Mouse (Mus musculus): ENCODE measurements around the gene Casq2.

Gene Casq2

DNA sequence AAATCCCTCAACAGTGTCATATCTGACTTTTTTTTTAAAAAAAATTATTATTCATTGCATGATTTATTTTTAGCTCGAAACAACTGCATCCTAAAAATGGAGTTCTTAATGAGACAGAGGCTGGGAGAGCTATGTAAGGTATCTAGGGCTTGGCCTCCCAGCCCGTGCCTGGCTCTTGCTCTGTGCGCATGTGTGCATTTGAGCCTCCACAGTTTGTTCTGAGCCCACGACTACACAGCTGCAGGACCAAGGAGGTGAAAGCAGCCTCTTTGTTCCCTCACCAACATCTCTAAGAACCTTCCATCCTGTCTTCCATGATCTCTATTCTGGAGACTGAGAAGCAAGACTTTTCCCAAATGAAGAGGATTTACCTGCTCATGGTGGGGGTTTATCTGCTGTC, at the start of gene Casq2:
Gene Casq2, plus strand, starts transcription at position 133 of the 400 bp plus-strand sequence.
- DNase-seq (ENCODE audit: low read depth, low spot score), result no peak

DNA sequence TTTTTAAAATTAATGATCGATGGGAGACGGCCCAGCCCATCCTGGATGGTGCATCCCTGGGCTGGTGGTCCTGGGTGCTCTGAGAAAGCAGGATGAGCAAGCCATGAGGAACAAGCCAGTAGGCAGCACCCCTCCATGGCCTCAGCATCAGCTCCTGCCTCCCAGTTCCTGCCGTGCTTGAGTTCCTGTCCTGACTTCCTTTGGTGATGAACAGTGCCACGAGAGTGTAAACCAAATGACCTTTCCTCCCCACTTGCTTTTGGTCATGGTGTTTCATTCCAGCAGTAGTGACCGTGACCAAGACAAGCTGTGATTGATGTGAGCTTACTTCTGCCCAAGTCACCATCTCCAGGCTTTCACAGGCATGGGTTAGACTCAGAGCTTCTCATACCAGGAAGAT, 48.4 kb upstream of the Casq2 start:
- DNase-seq (ENCODE audit: low read depth, low spot score), result no peak

DNA sequence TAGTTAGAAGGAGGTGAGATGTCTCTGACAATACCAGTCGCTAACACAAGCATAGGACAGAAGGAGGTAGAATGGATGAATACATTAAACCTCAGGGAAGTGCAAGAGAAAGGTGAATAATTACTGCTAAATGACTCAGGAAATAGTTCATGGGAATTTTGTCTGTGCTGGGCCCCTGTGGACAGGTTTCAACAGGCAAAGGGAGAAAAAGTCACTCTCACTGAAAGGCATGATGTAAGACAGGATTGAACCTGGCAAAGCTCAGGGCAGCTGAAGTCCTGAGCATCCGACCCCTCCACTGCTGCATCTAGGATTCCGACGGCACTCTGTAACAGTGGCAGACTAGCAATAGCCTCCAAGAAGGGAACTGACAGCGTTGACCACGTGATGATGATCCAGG, 47.6 kb upstream of the Casq2 start:
- no peak for DNase-seq (ENCODE audit: low read depth, low spot score)

DNA sequence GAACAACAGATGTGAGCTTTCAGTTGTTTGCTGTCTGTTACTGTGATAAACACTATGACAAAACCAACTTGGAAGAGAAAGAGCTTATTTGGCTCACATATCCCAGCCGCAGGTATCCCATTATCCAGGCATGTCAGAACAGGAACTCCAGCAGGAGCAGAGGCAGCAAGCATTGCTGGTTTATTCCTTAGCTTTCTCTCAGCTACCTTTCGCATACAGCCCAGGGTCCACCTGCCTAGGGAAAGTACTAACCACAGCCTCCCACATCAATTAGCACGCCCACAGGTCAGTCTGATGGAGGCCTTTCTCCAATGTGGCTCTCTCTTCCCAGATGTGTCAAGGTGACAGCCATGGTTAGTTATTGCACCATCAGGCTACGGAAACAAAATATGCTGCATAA, 44.6 kb upstream of the Casq2 start:
- no peak for DNase-seq (ENCODE audit: low read depth, low spot score)

DNA sequence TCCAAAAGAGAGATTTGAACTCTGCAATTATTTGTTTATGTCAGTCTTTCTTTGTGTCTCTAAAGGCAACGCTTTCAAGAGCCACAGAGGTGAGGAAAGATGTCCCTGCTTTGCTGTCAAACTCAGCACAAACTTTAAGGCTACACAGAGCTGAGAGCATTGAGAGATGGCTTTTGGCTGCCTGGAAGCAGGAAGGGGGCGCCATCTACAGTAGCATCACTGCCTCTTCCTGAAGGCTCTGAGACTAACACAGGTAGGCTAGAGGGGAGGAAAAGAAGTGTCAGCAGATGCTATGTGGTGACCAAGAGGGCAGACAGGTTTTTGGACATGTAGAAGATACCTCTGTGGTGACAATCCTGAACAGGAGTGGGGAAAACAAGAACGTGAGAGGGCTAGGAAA, 41.1 kb upstream of the Casq2 start:
- no peak for DNase-seq (ENCODE audit: low read depth, low spot score)

DNA sequence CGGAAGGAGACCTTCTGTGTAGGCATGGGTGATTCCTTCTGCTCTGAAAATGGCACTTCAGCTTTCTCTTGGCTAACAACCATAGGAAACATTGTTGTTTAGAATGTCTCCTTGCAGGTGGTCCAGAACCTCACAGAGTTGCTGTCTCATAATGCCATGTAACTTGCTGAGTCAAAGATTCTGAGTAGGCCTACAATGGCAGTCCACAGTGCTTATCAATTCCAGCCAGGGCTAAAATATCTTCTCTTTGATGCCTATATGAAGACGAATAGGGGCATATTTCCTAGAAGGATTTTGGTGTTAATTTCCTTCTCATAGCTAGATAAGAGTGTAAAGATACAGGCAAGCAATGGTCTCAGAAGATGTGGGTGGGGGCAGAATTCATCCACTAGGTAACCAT, 38.7 kb upstream of the Casq2 start:
- DNase-seq (ENCODE audit: low read depth, low spot score), result no peak

DNA sequence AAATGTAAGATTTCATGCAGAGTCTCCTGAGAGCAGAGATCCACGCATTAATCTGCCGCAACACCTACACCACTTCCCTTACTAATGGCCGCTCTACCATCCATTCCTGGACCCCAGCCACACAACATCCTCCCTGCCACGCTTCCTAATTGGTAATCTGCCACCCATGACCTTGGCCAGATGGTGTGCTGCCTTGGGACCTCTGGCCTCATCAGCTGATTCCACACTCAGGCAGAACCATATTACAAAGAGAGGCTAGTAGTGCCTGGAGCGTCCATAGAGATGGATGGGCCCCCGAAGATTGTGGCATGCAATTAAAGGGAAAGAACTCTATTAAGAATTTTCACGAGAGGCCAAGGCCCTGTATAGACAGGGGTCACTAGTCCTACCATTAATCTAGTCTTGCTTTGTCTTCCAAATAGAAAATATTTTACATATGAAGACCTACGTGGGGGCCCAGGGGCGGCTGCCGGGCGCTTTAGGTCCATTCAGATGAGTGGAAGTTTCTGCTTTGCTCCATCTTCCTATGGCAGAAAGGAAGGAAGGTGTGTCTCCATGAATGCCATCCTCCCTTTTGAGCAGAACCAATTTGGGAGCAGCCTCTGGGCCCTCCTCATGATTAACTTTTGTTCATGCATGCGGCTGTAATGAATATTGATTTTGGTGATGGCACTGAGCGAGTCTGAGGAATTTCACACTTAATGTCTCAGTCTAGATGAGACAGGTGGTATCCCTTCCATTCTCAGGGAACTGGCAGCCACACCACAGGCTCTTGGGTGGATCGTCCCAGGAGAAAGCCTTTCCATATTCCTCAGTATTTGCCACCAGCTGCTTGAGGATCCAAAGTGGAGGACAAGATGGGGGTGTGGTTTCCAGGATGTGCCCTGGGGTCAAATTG, 36.8 kb upstream of the Casq2 start:
- no peak for DNase-seq (ENCODE audit: low read depth, low spot score)

DNA sequence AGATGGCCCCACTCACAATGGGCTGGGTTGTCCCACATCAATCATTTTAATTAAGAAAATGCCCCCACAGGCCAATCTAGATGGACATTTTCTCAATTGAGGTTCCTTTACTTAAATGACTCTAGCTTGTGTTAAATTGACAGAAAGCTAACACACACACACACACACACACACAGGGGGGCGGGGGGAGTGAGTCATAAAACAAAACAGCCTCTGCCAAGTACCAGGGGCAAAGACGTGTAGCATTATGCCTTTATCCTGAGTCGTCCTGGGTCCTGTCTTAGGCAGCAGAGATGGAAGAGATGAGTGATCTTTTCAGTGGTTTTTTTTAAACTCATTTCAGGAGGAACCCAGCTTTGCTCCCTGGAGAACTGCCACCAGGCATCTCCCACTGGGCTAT, 34.2 kb upstream of the Casq2 start:
- DNase-seq (ENCODE audit: low read depth, low spot score), result no peak

DNA sequence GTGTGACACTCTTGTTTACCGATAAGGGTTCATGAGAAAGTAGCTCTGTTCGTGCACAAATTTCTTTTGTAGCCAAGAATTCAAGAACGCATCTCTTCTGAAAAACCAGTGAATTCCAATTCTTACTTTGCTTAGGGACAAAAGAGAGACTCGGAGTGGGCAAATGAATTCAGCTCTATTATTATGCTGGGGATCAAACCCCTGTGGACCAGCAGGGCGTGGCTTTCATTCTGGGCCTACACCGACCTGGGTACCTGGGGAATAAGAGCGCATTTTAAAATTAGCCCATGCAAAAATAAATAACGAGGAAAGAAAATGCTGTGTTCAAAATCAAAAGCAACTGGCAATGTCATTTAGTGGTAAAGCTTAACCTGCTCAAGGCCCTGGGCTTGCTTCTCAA, 32.9 kb upstream of the Casq2 start:
- no peak for DNase-seq (ENCODE audit: low read depth, low spot score)

DNA sequence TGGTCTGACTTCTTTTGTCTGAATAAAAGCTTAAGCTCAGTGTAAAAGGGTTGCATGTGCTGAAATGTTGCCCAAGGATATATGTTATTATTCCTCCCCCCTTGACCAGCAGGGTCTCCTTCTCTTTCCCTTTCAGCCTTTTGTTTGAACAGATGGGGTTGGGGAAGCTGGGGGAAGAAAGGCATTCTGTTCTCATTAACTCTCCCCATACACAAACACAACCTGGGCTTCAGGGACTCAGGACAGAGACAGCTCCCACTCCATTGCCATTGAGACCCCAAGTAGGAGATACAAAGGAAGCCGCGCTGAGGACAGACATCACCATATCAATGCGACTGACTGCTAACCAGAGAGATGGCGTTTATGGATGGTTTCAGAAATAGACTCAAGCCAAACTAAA, 30.3 kb upstream of the Casq2 start:
- no peak for DNase-seq (ENCODE audit: low read depth, low spot score)

DNA sequence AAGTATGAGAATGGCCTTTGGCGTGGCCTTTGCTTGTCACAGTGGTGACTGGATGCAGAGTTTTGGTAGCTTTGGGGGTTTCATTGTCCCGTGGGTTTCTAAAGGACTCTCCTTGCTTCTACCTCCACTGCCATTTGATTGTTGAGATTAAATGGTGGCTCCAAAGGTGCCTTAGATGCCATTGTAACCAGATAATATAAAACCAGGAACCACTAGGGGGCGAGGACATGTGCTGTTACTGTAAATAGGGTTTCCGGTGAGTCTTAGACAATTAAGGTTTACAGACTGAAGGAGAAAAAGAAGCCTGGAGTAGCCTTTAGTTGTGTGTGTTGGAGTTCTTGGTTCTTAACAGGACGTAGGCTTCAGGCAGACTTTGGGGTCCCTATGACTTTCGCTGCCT, 26.1 kb upstream of the Casq2 start:
- no peak for DNase-seq (ENCODE audit: low read depth, low spot score)

DNA sequence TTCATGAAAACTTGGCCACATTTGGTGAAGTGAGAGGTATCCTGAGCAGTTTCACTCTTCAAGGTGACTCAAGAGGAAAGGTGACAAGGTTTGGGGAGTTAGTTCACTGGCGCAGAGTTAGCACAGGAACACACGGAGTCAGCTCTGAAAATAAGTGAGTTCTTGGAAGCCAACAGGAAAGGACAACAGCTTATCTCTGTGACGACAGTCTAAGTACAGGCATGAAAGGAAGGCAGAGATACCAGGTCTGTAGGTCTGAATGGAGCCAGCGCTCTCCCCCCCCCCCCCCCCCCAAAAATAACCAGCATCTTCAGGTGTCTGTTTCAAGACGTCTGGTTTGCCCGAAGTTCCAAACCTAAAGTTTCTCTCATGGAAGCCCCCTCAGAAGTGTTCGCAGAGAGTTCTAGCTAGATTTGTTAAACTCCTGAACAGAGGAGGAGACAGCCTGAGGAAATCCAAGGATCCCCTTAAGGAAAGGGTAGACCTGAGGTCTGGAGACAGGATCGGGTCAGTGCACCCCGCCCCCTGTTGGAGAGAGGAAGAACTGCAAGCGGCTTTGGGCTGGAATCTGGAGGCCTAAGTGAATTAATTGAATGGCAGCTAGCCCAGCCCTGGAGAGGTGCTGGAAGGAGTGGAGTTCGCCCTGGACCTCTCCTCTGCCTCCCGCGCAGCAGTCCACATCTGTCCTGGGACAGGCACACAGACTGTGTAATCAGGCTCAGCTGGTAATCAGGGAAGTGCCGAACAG, 24.1 kb upstream of the Casq2 start:
- DNase-seq (ENCODE audit: low read depth, low spot score), result no peak

DNA sequence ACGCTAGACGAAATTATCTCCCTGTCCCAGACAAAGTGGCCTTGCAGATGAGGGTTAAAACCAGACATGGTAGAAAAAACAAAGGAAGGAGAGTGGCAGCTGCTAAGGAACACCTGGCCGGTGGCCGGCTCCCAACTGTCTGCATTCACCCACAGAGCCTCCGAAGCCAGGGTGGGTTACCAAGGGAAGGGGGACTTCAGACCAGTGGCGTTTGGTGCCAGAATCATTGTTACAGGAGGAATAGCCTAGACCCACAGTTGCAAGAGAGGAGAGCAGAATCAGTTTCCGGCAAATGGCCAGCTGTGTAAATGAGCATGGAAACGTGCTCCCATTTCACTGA, 23.6 kb upstream of the Casq2 start:
- no peak for DNase-seq (ENCODE audit: low read depth, low spot score)

DNA sequence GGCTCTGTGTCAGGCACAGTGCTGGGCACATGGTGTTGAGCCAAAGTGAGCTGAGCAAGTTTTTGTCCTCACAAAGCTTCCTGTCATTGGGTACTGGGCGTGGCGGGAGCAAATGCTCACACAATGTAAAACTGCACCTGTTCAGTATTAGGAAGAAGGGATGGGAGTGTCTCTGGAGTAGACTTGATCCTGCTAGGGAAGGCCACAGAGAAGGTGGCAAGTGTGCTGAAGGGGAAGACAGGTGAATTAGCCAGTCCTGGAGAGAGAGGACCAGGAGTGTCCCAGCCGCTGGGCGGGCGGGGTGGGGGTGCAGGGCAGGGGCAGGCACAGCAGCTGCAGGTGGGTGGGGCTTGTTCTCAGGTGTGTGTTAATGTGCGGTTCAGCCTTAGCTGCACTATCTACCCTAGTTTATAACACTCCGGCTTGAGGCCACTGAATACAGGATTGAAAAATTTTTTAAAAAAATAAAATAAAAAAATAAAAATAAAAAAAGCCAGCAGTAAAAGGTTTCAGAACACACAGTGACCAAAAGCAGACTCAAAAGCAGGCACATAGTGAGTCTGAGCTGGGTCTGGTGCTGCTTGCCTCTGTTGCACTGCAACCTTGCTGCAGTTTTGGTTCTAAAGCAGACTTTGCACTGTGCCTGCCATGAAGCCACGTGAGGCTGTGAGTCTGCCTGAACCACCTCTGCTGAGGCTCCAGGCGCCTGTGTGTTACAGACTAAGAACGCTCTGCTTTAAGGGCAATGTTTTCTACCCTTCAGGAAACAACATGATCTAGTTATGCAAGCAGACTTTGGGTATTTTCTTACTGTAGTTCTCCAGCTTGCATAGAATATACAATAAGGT, 22.7 kb upstream of the Casq2 start:
- DNase-seq (ENCODE audit: low read depth, low spot score), result no peak

DNA sequence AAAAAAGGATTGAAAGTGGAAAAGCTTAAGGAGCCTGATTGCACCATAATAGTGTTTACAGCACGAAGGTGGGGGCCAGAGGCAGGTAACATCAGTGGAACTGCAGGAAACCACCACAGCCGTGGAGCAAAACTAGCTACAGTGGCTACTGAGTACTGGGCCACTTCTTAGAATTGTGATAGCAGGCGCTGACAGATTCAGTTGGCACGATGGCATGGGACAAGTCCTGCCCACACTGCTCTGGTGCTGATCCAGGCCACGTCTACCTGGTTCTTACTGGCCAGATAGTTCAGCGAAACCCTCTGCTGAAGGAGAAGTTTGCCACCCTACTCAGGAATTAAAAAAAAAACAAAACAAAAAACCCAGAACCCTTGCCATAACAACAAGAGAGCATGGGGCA, 21.6 kb upstream of the Casq2 start:
- DNase-seq (ENCODE audit: low read depth, low spot score), result no peak

DNA sequence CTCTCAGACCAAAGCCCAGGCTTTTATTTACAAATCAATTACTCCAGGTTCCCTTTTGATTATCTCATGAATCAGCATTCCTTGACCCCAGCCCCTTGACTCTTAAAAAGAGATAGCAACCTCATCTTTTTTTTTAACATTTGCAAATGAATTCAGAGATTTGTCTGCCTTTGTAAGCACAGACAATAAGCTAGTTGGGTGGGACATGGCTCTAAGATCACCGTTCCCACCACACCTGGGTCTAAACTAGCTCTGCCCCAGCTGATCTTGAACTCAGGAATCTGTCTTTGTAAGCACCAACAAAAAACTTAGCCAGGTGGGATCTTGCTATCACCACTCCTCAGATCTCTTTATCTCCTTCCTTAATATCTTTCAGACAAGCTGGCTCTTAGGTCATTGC, 18.9 kb upstream of the Casq2 start:
- DNase-seq (ENCODE audit: low read depth, low spot score), result no peak

DNA sequence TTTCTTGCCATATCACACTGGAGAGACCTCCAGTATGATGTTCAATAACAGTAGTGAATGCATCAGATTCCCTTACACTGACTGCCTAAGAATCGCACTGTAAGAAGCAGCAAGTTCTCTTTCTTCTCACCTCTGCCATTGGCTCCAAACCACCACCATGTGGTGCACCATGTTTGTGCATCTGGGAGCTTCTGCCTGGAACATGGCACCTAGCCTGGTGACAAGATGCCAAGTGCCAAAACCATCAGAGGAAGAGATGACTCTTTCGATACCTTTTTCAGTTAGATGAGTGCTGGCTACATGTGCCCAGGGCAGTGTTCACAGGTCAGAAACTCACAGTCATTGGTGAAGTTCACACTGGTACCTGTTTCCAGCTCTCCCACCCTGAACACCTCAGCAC, 18.4 kb upstream of the Casq2 start:
- no peak for DNase-seq (ENCODE audit: low read depth, low spot score)

DNA sequence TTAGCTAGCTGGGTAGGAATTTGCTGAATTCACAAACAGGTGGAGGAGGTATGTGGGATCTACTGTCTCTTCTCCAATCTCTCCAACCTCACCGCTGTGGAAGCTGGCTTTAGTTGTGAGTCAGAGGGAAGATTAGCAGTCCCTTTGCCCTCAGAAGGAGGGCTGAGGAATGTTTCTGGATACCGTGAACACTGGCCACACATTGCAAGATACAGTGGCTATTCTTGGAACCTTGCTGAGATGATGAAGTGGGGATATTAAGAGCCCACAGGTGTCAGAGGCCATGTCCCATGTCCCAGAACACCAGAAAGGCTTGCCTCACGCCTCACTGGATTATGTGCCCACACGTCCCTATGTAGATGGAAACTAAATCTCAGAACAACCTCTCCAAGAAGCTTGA, 17.0 kb upstream of the Casq2 start:
- DNase-seq (ENCODE audit: low read depth, low spot score), result no peak

DNA sequence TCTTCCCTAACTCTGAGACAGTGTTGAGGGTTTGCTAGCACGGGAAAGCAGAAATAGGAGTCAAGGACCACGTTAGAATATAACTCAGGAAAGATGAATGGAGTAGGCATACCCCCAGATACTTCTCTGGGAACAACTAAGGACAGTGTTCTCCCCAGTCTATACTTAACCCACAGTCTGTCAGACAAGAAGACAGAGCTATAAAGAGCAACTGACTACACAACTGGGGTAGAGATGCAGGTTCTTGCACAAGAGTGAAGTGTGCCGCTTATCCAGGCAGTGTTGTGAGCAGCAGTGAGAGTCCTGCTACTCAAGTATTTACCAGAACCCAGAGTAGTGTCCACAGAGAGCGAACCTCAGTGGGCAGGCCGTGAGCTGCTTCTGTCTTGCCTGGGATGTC, 16.5 kb upstream of the Casq2 start:
- no peak for DNase-seq (ENCODE audit: low read depth, low spot score)

DNA sequence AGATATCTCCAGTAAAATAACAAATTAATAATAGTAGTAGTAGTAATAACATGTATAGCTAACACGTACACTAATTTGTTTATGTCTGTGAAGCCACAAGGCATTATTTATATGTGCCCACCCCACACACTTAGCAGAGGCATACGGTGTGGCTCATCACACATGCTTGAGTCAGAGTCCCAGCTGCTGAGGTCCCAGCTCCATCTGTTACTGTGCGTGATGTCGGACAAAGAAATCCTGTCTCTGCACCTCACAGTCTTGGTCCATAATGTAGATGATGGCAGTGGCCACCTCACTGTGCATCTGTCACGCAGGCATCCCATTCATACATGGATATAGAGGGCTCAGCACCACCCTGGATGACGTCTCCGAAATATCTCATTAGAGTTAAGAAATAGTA, 15.9 kb upstream of the Casq2 start:
- DNase-seq (ENCODE audit: low read depth, low spot score), result no peak

DNA sequence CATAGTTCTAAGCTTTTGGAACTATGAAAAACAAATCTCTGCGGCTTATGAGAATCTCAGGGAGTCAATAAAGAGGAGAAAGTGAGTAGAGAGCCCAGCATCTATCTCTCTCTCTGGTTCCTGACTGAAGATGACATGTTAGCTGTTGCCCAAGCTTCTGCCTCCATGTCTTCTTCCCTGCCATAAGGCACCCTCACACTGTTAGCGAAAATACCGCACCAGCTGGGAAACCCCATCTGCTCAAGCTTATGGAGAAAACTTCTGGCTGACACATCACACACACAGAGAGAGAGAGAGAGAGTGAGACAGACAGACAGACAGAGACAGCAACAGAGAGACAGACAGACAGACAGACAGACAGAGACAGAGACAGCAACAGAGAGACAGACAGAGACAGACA, 15.2 kb upstream of the Casq2 start:
- DNase-seq (ENCODE audit: low read depth, low spot score), result peak; percentile 36

DNA sequence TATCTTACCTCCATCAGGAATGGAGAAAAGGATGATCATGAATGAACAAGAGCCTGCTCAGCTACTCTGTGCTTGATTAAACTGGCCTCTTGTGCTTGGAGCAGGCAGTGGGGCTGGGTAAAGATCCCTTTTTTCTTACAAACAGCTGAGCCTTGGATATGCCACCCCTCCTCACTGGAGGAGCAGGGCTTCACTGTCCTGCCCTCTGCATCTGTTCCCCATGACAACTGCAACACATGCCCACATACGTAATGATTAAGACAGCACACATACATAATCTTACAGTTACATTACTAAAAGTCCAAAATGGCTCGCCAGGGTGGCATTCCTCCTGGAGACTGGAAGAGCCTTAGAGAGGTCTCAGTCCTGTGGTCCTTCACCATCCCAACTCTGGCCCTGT, 6.8 kb upstream of the Casq2 start:
- no peak for DNase-seq (ENCODE audit: low read depth, low spot score)
